Mouse (Mus musculus): Measurements from ENCODE around the gene Cdca4.

DNA sequence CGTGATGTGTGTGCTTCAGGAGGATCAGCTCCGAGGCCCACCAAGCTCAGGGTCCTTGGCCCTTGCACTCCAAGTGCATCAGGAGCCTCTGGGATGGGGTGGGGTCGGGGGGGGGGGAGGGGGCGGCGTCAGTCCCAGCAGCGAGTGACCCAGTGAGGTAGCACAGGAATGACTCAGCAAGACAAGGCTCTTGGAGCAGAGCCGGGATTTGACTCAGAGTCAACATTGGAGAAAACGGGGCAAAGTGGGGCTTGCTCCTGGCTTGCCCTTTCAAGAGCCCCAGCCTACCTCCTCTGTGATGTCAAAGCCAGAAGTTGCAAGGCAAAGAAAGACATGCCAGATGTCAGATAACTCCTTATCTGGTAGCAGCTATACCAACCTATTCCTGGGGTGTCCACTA, 21.9 kb upstream of the Cdca4 start:
- TF ChIP-seq CTCF (conservative IDR thresholded peaks at IDR 0.05; ENCODE audit: insufficient read depth, insufficient read length, low read depth, low read length) (no peak), POLR2A (IDR thresholded peaks at IDR 0.05; ENCODE audit: low read depth, low read length) (no peak)
